Mouse (Mus musculus): ENCODE results near the gene Etl4. TPM values are rescaled to one million over a fixed set of nuclear protein-coding genes. Genes with fewer than 3 reads are reported as not detected.
A peak's percentile ranks its signal among the peaks of the same experiment; 100 is the strongest.

The Etl4 gene
- polyA plus RNA-seq, 1 experiment from 2014 or later = 7.2 TPM

GRCm38 (mm10) chr2:20705110-20705509 lies 795.5 kb downstream of the Etl4 start:
- no peak for ATAC-seq (ENCODE audit: low FRiP score)
- H3K9ac ChIP-seq (replicated peaks) = no peak overlapping the region
- H3K27ac ChIP-seq (replicated peaks) = no peak overlapping the region
- no peaks in the 10 kb centered on the region for H3K4me1 ChIP-seq
- 89% methylated on average over 4 of the region's 4 CpGs for WGBS
- no peak overlapping the region for H3K4me3 ChIP-seq (replicated peaks)
- no peaks in the 10 kb centered on the region for H3K27me3 ChIP-seq (replicated peaks)
- H3K4me2 ChIP-seq = no peak overlapping the region
- H3K9me3 ChIP-seq (replicated peaks) = no peaks in the 10 kb centered on the region
- H3K36me3 ChIP-seq = no peaks in the 10 kb centered on the region

GRCm38 (mm10) chr2:20710589-20710988 lies 801.0 kb downstream of the Etl4 start:
- H3K4me2 ChIP-seq = no peak overlapping the region

GRCm38 (mm10) chr2:20711024-20711423 lies 801.4 kb downstream of the Etl4 start:
- H3K9ac ChIP-seq (replicated peaks) = no peak overlapping the region
- H3K27me3 ChIP-seq (replicated peaks) = no peaks in the 10 kb centered on the region
- H3K27ac ChIP-seq (replicated peaks) = no peak overlapping the region
- H3K36me3 ChIP-seq = no peaks in the 10 kb centered on the region
- WGBS = 68% methylated on average over 2 of the region's 2 CpGs
- H3K4me3 ChIP-seq (replicated peaks) = no peak overlapping the region
- ATAC-seq (ENCODE audit: low FRiP score) = no peak
- H3K4me1 ChIP-seq = no peaks in the 10 kb centered on the region
- H3K9me3 ChIP-seq (replicated peaks) = no peaks in the 10 kb centered on the region
- no peak overlapping the region for H3K4me2 ChIP-seq

More at GRCm38 (mm10) chr2:20710589-20710988, 801.0 kb downstream of the Etl4 start:
- 92% methylated on average over 7 of the region's 7 CpGs for WGBS
- H3K27me3 ChIP-seq (replicated peaks) = no peaks in the 10 kb centered on the region
- H3K9me3 ChIP-seq (replicated peaks) = no peaks in the 10 kb centered on the region
- no peaks in the 10 kb centered on the region for H3K4me1 ChIP-seq
- no peak overlapping the region for H3K9ac ChIP-seq (replicated peaks)
- no peaks in the 10 kb centered on the region for H3K36me3 ChIP-seq
- H3K27ac ChIP-seq (replicated peaks) = no peak overlapping the region
- ATAC-seq (ENCODE audit: low FRiP score) = no peak
- no peak overlapping the region for H3K4me3 ChIP-seq (replicated peaks)

GRCm38 (mm10) chr2:20719105-20719504 lies 809.5 kb downstream of the Etl4 start:
- H3K4me3 ChIP-seq (replicated peaks) = no peak overlapping the region
- no peaks in the 10 kb centered on the region for H3K9me3 ChIP-seq (replicated peaks)
- WGBS = 85% methylated on average over 4 of the region's 4 CpGs
- ATAC-seq (ENCODE audit: low FRiP score) = no peak
- no peak overlapping the region for H3K27ac ChIP-seq (replicated peaks)
- no peaks in the 10 kb centered on the region for H3K36me3 ChIP-seq
- no peak overlapping the region for H3K9ac ChIP-seq (replicated peaks)
- H3K27me3 ChIP-seq (replicated peaks) = no peaks in the 10 kb centered on the region
- no peaks in the 10 kb centered on the region; the same call in 1 of the 2 replicates for H3K4me1 ChIP-seq
- no peak overlapping the region for H3K4me2 ChIP-seq

GRCm38 (mm10) chr2:20721098-20721497 lies 811.5 kb downstream of the Etl4 start:
- no peaks in the 10 kb centered on the region; the same call in 1 of the 2 replicates for H3K4me1 ChIP-seq
- no peak overlapping the region for H3K4me3 ChIP-seq (replicated peaks)
- no peaks in the 10 kb centered on the region for H3K36me3 ChIP-seq
- no peak overlapping the region for H3K4me2 ChIP-seq
- WGBS = 84% methylated on average over 3 of the region's 3 CpGs
- H3K9ac ChIP-seq (replicated peaks) = no peak overlapping the region
- ATAC-seq (ENCODE audit: low FRiP score) = no peak
- no peaks in the 10 kb centered on the region for H3K27me3 ChIP-seq (replicated peaks)
- H3K9me3 ChIP-seq (replicated peaks) = no peaks in the 10 kb centered on the region
- H3K27ac ChIP-seq (replicated peaks) = no peak overlapping the region

GRCm38 (mm10) chr2:20722165-20722991 lies 812.8 kb downstream of the Etl4 start:
- Histone ChIP-seq H3K4me2 (peak overlapping the region; percentile 40), H3K4me3 (replicated peaks) (0 out of 2 replicates have a peak overlapping the region, but pooled peaks have one; percentile 2), H3K27ac (replicated peaks) (no peak overlapping the region), H3K36me3 (no peaks in the 10 kb centered on the region), H3K27me3 (replicated peaks) (no peaks in the 10 kb centered on the region), H3K4me1 (no peaks in the 10 kb centered on the region; the same call in 1 of the 2 replicates), H3K9me3 (replicated peaks) (no peaks in the 10 kb centered on the region), H3K9ac (replicated peaks) (no peak overlapping the region; the same call in 1 of the 2 replicates)
- WGBS = 27% methylated on average over 15 of the region's 15 CpGs
- ATAC-seq (ENCODE audit: low FRiP score) = no peak

GRCm38 (mm10) chr2:20723990-20724745 lies 814.6 kb downstream of the Etl4 start:
- Histone ChIP-seq H3K4me1 (no peaks in the 10 kb centered on the region; the same call in 1 of the 2 replicates), H3K4me2 (no peak overlapping the region), H3K27me3 (replicated peaks) (no peaks in the 10 kb centered on the region), H3K9ac (replicated peaks) (no peak overlapping the region), H3K9me3 (replicated peaks) (no peaks in the 10 kb centered on the region), H3K36me3 (no peaks in the 10 kb centered on the region), H3K27ac (replicated peaks) (no peak overlapping the region), H3K4me3 (replicated peaks) (no peak overlapping the region)
- 41% methylated on average over 2 of the region's 2 CpGs for WGBS
- no peak for ATAC-seq (ENCODE audit: low FRiP score)

- Histone ChIP-seq H3K4me2 (no peak overlapping the region), H3K27ac (replicated peaks) (no peak overlapping the region), H3K4me1 (no peaks in the 10 kb centered on the region; the same call in 1 of the 2 replicates), H3K9me3 (replicated peaks) (no peaks in the 10 kb centered on the region), H3K4me3 (replicated peaks) (no peak overlapping the region), H3K9ac (replicated peaks) (no peak overlapping the region), H3K27me3 (replicated peaks) (no peaks in the 10 kb centered on the region), H3K36me3 (no peaks in the 10 kb centered on the region)
- ATAC-seq (ENCODE audit: low FRiP score) = no peak
- WGBS = 67% methylated on average over 2 of the region's 2 CpGs
Observed at GRCm38 (mm10) chr2:20726974-20727373, 817.4 kb downstream of the Etl4 start.

GRCm38 (mm10) chr2:20727752-20728438 lies 818.3 kb downstream of the Etl4 start:
- Histone ChIP-seq H3K27me3 (replicated peaks) (no peaks in the 10 kb centered on the region), H3K4me1 (no peaks in the 10 kb centered on the region), H3K36me3 (no peaks in the 10 kb centered on the region), H3K4me2 (no peak overlapping the region), H3K9me3 (replicated peaks) (no peaks in the 10 kb centered on the region), H3K9ac (replicated peaks) (no peak overlapping the region), H3K4me3 (replicated peaks) (no peak overlapping the region), H3K27ac (replicated peaks) (no peak overlapping the region)
- no peak for ATAC-seq (ENCODE audit: low FRiP score)
- 90% methylated on average over 6 of the region's 6 CpGs for WGBS

- H3K4me3 ChIP-seq (replicated peaks) = no peak overlapping the region
- no peaks in the 10 kb centered on the region for H3K36me3 ChIP-seq
- no peaks in the 10 kb centered on the region for H3K27me3 ChIP-seq (replicated peaks)
- 66% methylated on average over 3 of the region's 3 CpGs for WGBS
- no peak overlapping the region for H3K4me2 ChIP-seq
- no peak overlapping the region for H3K9ac ChIP-seq (replicated peaks)
- ATAC-seq (ENCODE audit: low FRiP score) = no peak
- H3K9me3 ChIP-seq (replicated peaks) = no peaks in the 10 kb centered on the region
- no peaks in the 10 kb centered on the region for H3K4me1 ChIP-seq
- H3K27ac ChIP-seq (replicated peaks) = no peak overlapping the region
Observed at GRCm38 (mm10) chr2:20735444-20735843, 825.9 kb downstream of the Etl4 start.

GRCm38 (mm10) chr2:20736324-20737015 lies 826.9 kb downstream of the Etl4 start:
- Histone ChIP-seq H3K9ac (replicated peaks) (no peak overlapping the region), H3K4me3 (replicated peaks) (no peak overlapping the region), H3K27ac (replicated peaks) (no peak overlapping the region), H3K36me3 (no peaks in the 10 kb centered on the region), H3K27me3 (replicated peaks) (no peaks in the 10 kb centered on the region), H3K4me1 (no peaks in the 10 kb centered on the region), H3K9me3 (replicated peaks) (no peaks in the 10 kb centered on the region), H3K4me2 (no peak overlapping the region)
- no peak for ATAC-seq (ENCODE audit: low FRiP score)
- 85% methylated on average over 7 of the region's 7 CpGs for WGBS

Measured in neural tube, embryonic 15.5 days (tissue).